Mouse (Mus musculus) myocyte (in vitro differentiated cells): ENCODE results near the gene Plekhm3. TPM values are rescaled to one million over a fixed set of nuclear protein-coding genes. Genes with fewer than 3 reads are reported as not detected.

Source experiments
- H3K27me3 ChIP-seq: one replicate; pipeline ENCODE4 v1.6.1; 2011; ENCODE audit not compliant: control insufficient read depth, insufficient read depth, insufficient read length
- H3K36me3 ChIP-seq: one replicate; pipeline ENCODE4 v1.6.1; 2011; ENCODE audit not compliant: control insufficient read depth, insufficient read depth
- H3K4me2 ChIP-seq: one replicate; pipeline ENCODE4 v1.6.1; 2011; ENCODE audit warnings: low read depth, control low read depth
- H3K4me3 ChIP-seq: one replicate; pipeline ENCODE4 v1.5.1; 2011; ENCODE audit warnings: mild to moderate bottlenecking, control low read depth, moderate library complexity
- H3K79me2 ChIP-seq: one replicate; pipeline ENCODE4 v1.6.1; 2011; ENCODE audit not compliant: control insufficient read depth, insufficient read depth
- H3ac ChIP-seq: one replicate; pipeline ENCODE4 v1.6.1; 2011; ENCODE audit not compliant: control insufficient read depth, insufficient read length
- CEBPB ChIP-seq: IDR thresholded peaks from 2 replicates; pipeline ENCODE4 v1.6.1; 2011; ENCODE audit warnings: mild to moderate bottlenecking, moderate library complexity; ENCODE audit not compliant: poor library complexity, insufficient read depth, severe bottlenecking
- E2F4 ChIP-seq: IDR thresholded peaks from one replicate; pipeline ENCODE4 v1.6.1; 2011; ENCODE audit warnings: mild to moderate bottlenecking, control low read depth, moderate library complexity; ENCODE audit not compliant: insufficient read depth
- MAX ChIP-seq: IDR thresholded peaks from one replicate; pipeline ENCODE4 v1.6.1; 2011; ENCODE audit warnings: low read depth, mild to moderate bottlenecking, control low read depth
- MYOD1 ChIP-seq, 3 experiments: IDR thresholded peaks; one replicate each; pipeline ENCODE4 v1.6.1; 2011; ENCODE audit warnings: control low read depth in 2 of 3, low read depth in 2 of 3, mild to moderate bottlenecking in 2 of 3, moderate library complexity in 1 of 3; ENCODE audit not compliant: insufficient read length in 2 of 3, control insufficient read depth in 1 of 3
- MYOG ChIP-seq, 3 experiments: IDR thresholded peaks; one replicate each; pipeline ENCODE4 v1.6.1; 2011; ENCODE audit warnings: control low read depth in 2 of 3, low read depth in 2 of 3, mild to moderate bottlenecking in 2 of 3; ENCODE audit not compliant: insufficient read length in 2 of 3, control insufficient read depth in 1 of 3, insufficient read depth in 1 of 3
- POLR2A ChIP-seq: IDR thresholded peaks from one replicate; pipeline ENCODE4 v1.6.1; 2011; ENCODE audit warnings: low read depth, mild to moderate bottlenecking, control low read depth, moderate library complexity; ENCODE audit not compliant: insufficient read length
- POLR2AphosphoS2 ChIP-seq: IDR thresholded peaks from one replicate; pipeline ENCODE4 v1.6.1; 2011; ENCODE audit warnings: low read depth, control low read depth; ENCODE audit not compliant: insufficient read length
- REST ChIP-seq: IDR thresholded peaks from one replicate; pipeline ENCODE4 v1.6.1; 2011; ENCODE audit warnings: mild to moderate bottlenecking, control low read depth, moderate library complexity; ENCODE audit not compliant: insufficient read depth, insufficient read length
- SRF ChIP-seq: IDR thresholded peaks from one replicate; pipeline ENCODE4 v1.6.1; 2011; ENCODE audit warnings: low read depth; ENCODE audit not compliant: control insufficient read depth, insufficient read length
- TCF12 ChIP-seq: IDR thresholded peaks from one replicate; pipeline ENCODE4 v1.6.1; 2011; ENCODE audit warnings: mild to moderate bottlenecking, control low read depth; ENCODE audit not compliant: poor library complexity, insufficient read depth, severe bottlenecking
- TCF3 ChIP-seq: IDR thresholded peaks from one replicate; pipeline ENCODE4 v1.6.1; 2011; ENCODE audit warnings: low read depth, control low read depth; ENCODE audit not compliant: insufficient read length
- USF1 ChIP-seq: IDR thresholded peaks from one replicate; pipeline ENCODE4 v1.6.1; 2011; ENCODE audit warnings: low read depth, mild to moderate bottlenecking, control low read depth, moderate library complexity
- polyA plus RNA-seq: library from polyadenylated mRNA; unstranded; fragments of >200 nt; fragmentation: generic; extraction: Trizol; gene quantifications from one replicate; pipeline ENCODE4 v1.2.1, GENCODE M21; 2012; ENCODE audit warnings: missing spikeins

The Plekhm3 gene
- polyA plus RNA-seq, 1 experiment = 3.9 TPM

DNA sequence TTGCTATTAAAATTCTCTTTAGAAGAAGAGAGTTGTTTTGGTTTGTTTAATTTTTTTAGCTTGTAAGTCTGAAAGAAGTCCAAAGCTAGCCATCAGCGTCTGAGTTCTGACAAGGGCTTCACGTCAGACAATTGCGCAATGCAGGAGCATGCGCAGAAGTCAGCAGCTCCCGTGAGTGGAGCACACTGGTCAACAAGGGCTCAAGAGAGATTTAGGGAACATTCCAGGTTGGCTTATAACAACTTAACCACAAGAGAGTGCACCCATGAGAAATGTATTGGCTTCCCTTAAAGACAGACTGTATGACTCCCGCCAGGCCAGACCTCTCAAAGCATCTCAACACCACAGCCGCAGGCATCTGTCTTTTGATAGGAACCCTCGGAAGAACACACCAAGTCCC, 203.5 kb downstream of the Plekhm3 start:
- H3K27me3 ChIP-seq = no peaks in the 10 kb centered on the region
- H3K36me3 ChIP-seq = no peaks in the 10 kb centered on the region
- no peak overlapping the region for H3K4me3 ChIP-seq
- H3K79me2 ChIP-seq = no peaks in the 10 kb centered on the region
- TF ChIP-seq POLR2AphosphoS2 (no peak), CEBPB (peak; percentile 58; the same call in 1 of the 2 replicates)
- H3K4me2 ChIP-seq = no peak overlapping the region
- H3ac ChIP-seq = no peak overlapping the region

GRCm38 (mm10) chr1:64744616-64745015, 212.0 kb downstream of the Plekhm3 start:
- Histone ChIP-seq H3K79me2 (no peaks in the 10 kb centered on the region), H3K4me2 (peak overlapping the region; percentile 7), H3K27me3 (no peaks in the 10 kb centered on the region), H3K4me3 (no peak overlapping the region), H3ac (no peak overlapping the region), H3K36me3 (no peaks in the 10 kb centered on the region)
- TF ChIP-seq REST (no peak), TCF12 (no peak), MYOD1 (IDR thresholded peaks at IDR 0.05; ENCODE audit: control insufficient read depth in 1 of 3, insufficient read length in 2 of 3, low read depth in 2 of 3) (no peak), TCF3 (no peak), CEBPB (no peak), POLR2A (no peak), MAX (no peak), E2F4 (no peak), SRF (no peak), POLR2AphosphoS2 (no peak), MYOG (IDR thresholded peaks at IDR 0.05; ENCODE audit: control insufficient read depth in 1 of 3, insufficient read depth in 1 of 3, insufficient read length in 2 of 3, low read depth in 2 of 3) (no peak), USF1 (no peak)

DNA sequence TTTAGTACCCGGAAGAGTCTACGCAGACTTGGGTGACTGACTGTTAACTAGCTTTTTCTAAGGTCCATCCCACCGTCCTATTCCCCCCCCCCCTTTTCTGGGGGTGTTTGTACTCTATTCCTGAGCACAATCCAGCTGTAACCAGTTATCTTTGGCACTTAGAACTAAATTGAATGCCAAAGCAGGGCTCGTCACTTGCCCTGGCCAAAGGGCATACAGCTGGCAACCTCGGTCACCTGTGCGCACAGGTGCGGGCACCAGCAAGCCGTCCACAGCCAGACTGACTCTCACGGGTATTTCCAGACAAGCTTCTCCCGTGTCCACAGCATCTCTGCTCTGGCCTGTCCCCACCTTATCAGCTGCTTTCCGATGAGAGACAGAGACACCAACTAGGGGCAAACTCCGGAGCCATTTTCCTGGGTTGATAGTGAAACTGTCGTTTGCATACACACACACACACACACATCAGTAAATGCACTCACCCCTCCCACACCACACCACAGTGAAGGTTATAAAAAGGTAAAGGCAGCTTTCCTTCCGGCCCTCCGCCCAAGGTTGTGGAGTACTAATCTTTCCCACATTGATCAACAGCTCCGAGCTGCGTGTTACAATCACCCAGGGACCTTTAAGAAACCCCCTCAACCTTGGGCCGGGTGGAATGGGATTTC, 213.7 kb downstream of the Plekhm3 start:
- H3ac ChIP-seq = no peak overlapping the region
- H3K4me2 ChIP-seq = no peak overlapping the region
- no peaks in the 10 kb centered on the region for H3K36me3 ChIP-seq
- no peak overlapping the region for H3K4me3 ChIP-seq
- no peaks in the 10 kb centered on the region for H3K79me2 ChIP-seq
- H3K27me3 ChIP-seq = no peaks in the 10 kb centered on the region
- TF ChIP-seq REST = no peak
- no peak for TF ChIP-seq MYOD1 (IDR thresholded peaks at IDR 0.05; ENCODE audit: control insufficient read depth in 1 of 3, insufficient read length in 2 of 3, low read depth in 2 of 3)
- no peak for TF ChIP-seq MYOG (IDR thresholded peaks at IDR 0.05; ENCODE audit: control insufficient read depth in 1 of 3, insufficient read depth in 1 of 3, insufficient read length in 2 of 3, low read depth in 2 of 3)
- TF ChIP-seq USF1 = no peak
- no peak for TF ChIP-seq POLR2AphosphoS2
- TF ChIP-seq MAX = no peak
- no peak for TF ChIP-seq E2F4
- no peak for TF ChIP-seq CEBPB
- no peak for TF ChIP-seq SRF
- no peak for TF ChIP-seq TCF3
- TF ChIP-seq TCF12 = no peak
- TF ChIP-seq POLR2A = no peak

DNA sequence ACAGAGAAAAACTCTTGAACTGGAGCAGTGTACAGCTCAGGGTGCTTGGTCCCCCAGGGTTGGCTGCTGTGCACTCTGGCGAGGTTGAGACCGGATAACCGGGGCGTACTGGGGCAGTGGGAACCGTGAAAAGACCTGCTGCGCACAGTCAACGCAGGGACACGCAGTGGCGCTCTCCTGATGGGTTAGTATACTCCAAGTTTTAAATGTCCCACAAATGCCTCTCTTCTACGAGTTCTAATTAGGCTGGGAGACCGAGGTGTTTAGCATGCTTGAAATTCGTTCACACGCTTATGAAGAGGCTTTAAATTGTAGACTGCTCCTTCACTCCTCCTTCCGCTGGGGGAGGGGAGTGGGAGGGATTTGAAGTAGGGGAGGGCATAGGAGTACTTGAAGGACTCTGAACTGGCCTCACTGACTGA, 218.0 kb downstream of the Plekhm3 start:
- TF ChIP-seq SRF (no peak), POLR2AphosphoS2 (no peak), POLR2A (no peak)
- Histone ChIP-seq H3ac (no peak overlapping the region), H3K79me2 (no peaks in the 10 kb centered on the region), H3K27me3 (no peaks in the 10 kb centered on the region), H3K4me3 (peak overlapping the region; percentile 61), H3K4me2 (peak overlapping the region; percentile 100), H3K36me3 (no peaks in the 10 kb centered on the region)

DNA sequence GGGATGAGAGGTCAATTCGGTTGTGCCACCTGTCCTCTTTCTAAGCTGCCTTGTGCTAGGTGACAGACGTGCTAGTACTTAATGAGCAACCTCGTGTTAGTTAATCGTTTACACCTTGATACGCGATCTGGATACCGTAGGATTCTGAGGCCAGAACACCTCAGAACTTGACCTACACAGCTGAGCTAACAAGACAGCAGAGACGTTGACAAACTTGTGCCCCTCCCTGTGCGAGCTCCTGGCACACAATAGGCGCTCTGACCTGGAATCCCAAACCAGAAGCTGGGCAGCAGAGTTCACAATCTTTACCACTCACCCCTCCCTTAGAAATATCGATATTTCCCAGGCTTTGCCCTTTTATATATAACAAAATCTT, 218.5 kb downstream of the Plekhm3 start:
- TF ChIP-seq TCF12 = no peak
- TF ChIP-seq POLR2A = no peak
- H3K4me2 ChIP-seq = peak overlapping the region; percentile 100

More for the DNA sequence above, 218.5 kb downstream of the Plekhm3 start:
- no peaks in the 10 kb centered on the region for H3K79me2 ChIP-seq
- H3K27me3 ChIP-seq = no peaks in the 10 kb centered on the region
- no peaks in the 10 kb centered on the region for H3K36me3 ChIP-seq
- H3ac ChIP-seq = no peak overlapping the region
- H3K4me3 ChIP-seq = peak overlapping the region; percentile 61
